Mouse (Mus musculus) intestine, embryonic 14.5 days (tissue): ENCODE results near the gene Hoxa9. TPM values are rescaled to one million over a fixed set of nuclear protein-coding genes. Genes with fewer than 3 reads are reported as not detected.

Experiments
- ATAC-seq: fragments of 200-750 bp; cut with Nextera tagmentation; replicated peaks from 2 replicates; pipeline ENCODE4 v1.8.0; 2017; ENCODE audit warnings: low read depth, moderate number of reproducible peaks, moderate TSS enrichment, moderate library complexity; ENCODE audit not compliant: low FRiP score, low TSS enrichment
- DNase-seq: peaks from one replicate; pipeline ENCODE4 v3.0.0-alpha.2; 2018; ENCODE audit warnings: low spot score
- H3K27ac ChIP-seq: fragments of 300-500 bp; sonication (generic); 2 replicates; pipeline ENCODE4 v1.5.1; 2014; ENCODE audit warnings: low read depth, mild to moderate bottlenecking, control low read depth
- H3K27me3 ChIP-seq: fragments of 300-500 bp; sonication (generic); replicated peaks from 2 replicates; pipeline ENCODE4 v1.6.1; 2014; ENCODE audit warnings: low read length, control low read depth; ENCODE audit not compliant: control insufficient read depth, insufficient read depth
- H3K36me3 ChIP-seq: fragments of 300-500 bp; sonication (generic); 2 replicates; pipeline ENCODE4 v1.6.1; 2014; ENCODE audit warnings: low read length, control low read depth; ENCODE audit not compliant: control insufficient read depth, insufficient read depth
- H3K4me1 ChIP-seq: fragments of 300-500 bp; sonication (generic); replicated peaks from 2 replicates; pipeline ENCODE4 v1.6.1; 2014; ENCODE audit warnings: low read length, control low read depth, mixed read lengths; ENCODE audit not compliant: control insufficient read depth, insufficient read depth
- H3K4me2 ChIP-seq: fragments of 300-500 bp; sonication (generic); 2 replicates; pipeline ENCODE4 v1.6.1; 2014; ENCODE audit warnings: low read length
- H3K4me3 ChIP-seq: fragments of 300-500 bp; sonication (generic); 2 replicates; pipeline ENCODE4 v1.5.1; 2014; ENCODE audit warnings: low read depth, low read length, control low read depth, mixed read lengths
- H3K9ac ChIP-seq: fragments of 300-500 bp; sonication (generic); 2 replicates; pipeline ENCODE4 v1.6.1; 2014; ENCODE audit warnings: mild to moderate bottlenecking, low read length
- H3K9me3 ChIP-seq: fragments of 300-500 bp; sonication (generic); 2 replicates; pipeline ENCODE4 v1.6.1; 2016; ENCODE audit warnings: low read length, control low read depth; ENCODE audit not compliant: control insufficient read depth
- WGBS: fragments of 180-500 bp; shearing (Covaris S2); extraction: QIAGEN DNeasy Blood & Tissue Kit; methylation state at CpG from one replicate; pipeline ENCODE4 v1.1.7; 2014; 5-methylcytosine and 5-hydroxymethylcytosine counted together
- polyA plus RNA-seq: library from polyadenylated mRNA; unstranded; fragments of >200 nt; fragmentation: Nextera tagmentation; extraction: Ambion mirVana; gene quantifications from 2 replicates; pipeline ENCODE4 v1.2.1, GENCODE M21; 2014

Gene Hoxa9
- polyA plus RNA-seq, 1 experiment from 2014 or later: 4.2 TPM

DNA sequence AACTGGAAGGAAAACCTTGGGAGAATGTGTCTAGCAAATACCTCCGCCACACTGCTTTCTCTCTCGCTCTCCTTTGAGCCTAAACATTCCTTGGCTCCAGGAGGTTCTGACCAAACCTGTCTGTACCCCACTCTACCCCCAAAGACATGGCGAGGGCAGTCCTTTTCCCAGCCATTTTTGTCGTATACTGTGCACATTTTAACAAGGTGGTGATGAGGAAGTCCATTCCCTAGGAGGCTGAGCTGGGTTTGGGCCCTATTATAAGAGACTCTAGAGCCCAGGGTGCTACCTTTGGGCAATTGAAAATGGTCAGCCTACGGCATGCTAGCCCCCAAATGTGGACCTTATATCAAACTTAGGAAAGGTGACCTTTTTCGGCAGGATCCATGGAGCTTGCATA, 5.0 kb upstream of the Hoxa9 start:
- H3K9me3 ChIP-seq: no peaks in the 10 kb centered on the region
- H3K27ac ChIP-seq: no peak overlapping the region
- peak overlapping the region; percentile 32 for H3K4me2 ChIP-seq
- ATAC-seq: no peak
- H3K4me3 ChIP-seq: 0 out of 2 replicates have a peak overlapping the region, but pooled peaks have one; percentile 4
- no peak for DNase-seq
- H3K36me3 ChIP-seq: no peaks in the 10 kb centered on the region
- WGBS: 21% methylated on average over 6 of the region's 6 CpGs
- peaks cover 100% of the 10 kb centered on the region for H3K27me3 ChIP-seq
- H3K4me1 ChIP-seq: no peaks in the 10 kb centered on the region
- no peak overlapping the region; the same call in 1 of the 2 replicates for H3K9ac ChIP-seq

- peak overlapping the region; percentile 32 for H3K4me2 ChIP-seq
- no peak overlapping the region for H3K27ac ChIP-seq
- DNase-seq: no peak
- no peak for ATAC-seq
- 25% methylated on average over 9 of the region's 9 CpGs for WGBS
- H3K9me3 ChIP-seq: no peaks in the 10 kb centered on the region
- no peaks in the 10 kb centered on the region for H3K4me1 ChIP-seq
- H3K4me3 ChIP-seq: peak overlapping the region; percentile 32; the same call in 1 of the 2 replicates
- no peak overlapping the region; the same call in 1 of the 2 replicates for H3K9ac ChIP-seq
- H3K36me3 ChIP-seq: no peaks in the 10 kb centered on the region
- peaks cover 99% of the 10 kb centered on the region for H3K27me3 ChIP-seq
Measured at GRCm38 (mm10) chr6:52235267-52235666, 4.4 kb upstream of the Hoxa9 start.

DNA sequence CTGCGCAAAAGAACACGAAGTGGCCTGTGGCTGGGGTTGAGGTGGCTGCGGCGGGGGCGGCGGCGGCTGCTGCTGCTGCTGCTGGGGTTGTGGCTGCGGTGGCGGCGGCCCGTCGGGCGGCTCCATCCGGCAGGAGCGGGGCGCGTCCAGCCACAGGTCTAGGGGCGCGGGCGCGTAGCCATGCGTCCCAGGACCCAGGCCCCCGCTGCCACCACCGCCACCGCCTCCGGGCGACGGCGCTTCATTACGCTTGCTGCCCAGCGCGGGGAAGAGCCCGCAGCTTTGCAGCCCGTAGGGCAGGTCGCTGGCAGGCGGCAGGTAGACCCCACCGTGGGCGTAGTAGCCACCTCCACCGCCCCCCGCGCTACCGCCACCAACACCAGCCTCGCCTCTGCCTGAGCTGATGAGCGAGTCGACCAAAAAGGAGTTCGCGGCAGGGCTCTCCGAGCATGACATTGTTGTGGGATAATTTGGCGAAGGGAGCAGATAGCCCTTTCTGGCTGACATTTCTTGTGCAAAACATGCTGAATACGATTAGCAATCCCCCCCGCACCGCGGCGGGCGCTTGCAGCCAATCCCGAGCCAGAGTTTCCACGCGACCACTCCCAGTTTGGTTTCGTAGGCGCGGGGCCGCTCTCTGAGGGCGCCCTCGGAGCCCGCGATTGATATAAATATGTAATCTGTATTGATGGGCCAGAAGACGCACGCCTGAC, 3.7 kb upstream of the Hoxa9 start:
- DNase-seq: peak; percentile 79
- Histone ChIP-seq H3K27me3 (peaks cover 99% of the 10 kb centered on the region), H3K9ac (peak overlapping the region; percentile 63), H3K27ac (peak overlapping the region; percentile 52), H3K9me3 (no peaks in the 10 kb centered on the region), H3K4me3 (peak overlapping the region; percentile 32), H3K4me1 (no peaks in the 10 kb centered on the region), H3K36me3 (no peaks in the 10 kb centered on the region), H3K4me2 (peak overlapping the region; percentile 32)
- 2% methylated on average over 68 of the region's 68 CpGs for WGBS
- no peak for ATAC-seq

- Histone ChIP-seq H3K4me2 (peak overlapping the region; percentile 32), H3K36me3 (no peaks in the 10 kb centered on the region), H3K27me3 (peaks cover 99% of the 10 kb centered on the region), H3K4me1 (no peaks in the 10 kb centered on the region), H3K27ac (peak overlapping the region; percentile 52), H3K9ac (peak overlapping the region; percentile 63), H3K9me3 (no peaks in the 10 kb centered on the region), H3K4me3 (peak overlapping the region; percentile 32)
- DNase-seq: no peak
- WGBS: 1% methylated on average over 70 of the region's 70 CpGs
- ATAC-seq: no peak
Measured at GRCm38 (mm10) chr6:52233546-52234427, 2.9 kb upstream of the Hoxa9 start.

- Histone ChIP-seq H3K27ac (peak overlapping the region; percentile 52; the same call in 1 of the 2 replicates), H3K4me2 (peak overlapping the region; percentile 32), H3K36me3 (no peaks in the 10 kb centered on the region), H3K4me3 (peak overlapping the region; percentile 32), H3K9me3 (no peaks in the 10 kb centered on the region), H3K4me1 (no peaks in the 10 kb centered on the region), H3K9ac (peak overlapping the region; percentile 63), H3K27me3 (peaks cover 98% of the 10 kb centered on the region)
- DNase-seq: peak; percentile 77
- WGBS: 1% methylated on average over 23 of the region's 23 CpGs
- no peak for ATAC-seq
Measured at GRCm38 (mm10) chr6:52232984-52233545, 2.2 kb upstream of the Hoxa9 start.

- Histone ChIP-seq H3K27ac (peak overlapping the region; percentile 52; the same call in 1 of the 2 replicates), H3K4me2 (peak overlapping the region; percentile 32), H3K4me3 (peak overlapping the region; percentile 32), H3K36me3 (no peaks in the 10 kb centered on the region), H3K4me1 (no peaks in the 10 kb centered on the region), H3K9me3 (no peaks in the 10 kb centered on the region), H3K9ac (peak overlapping the region; percentile 63), H3K27me3 (peaks cover 98% of the 10 kb centered on the region)
- ATAC-seq (no peak), DNase-seq (no peak)
- under 1% methylated on average over 18 of the region's 18 CpGs for WGBS
Measured at GRCm38 (mm10) chr6:52232568-52232965, 1.7 kb upstream of the Hoxa9 start.

GRCm38 (mm10) chr6:52231885-52232567, 1.1 kb upstream of the Hoxa9 start:
- WGBS: 3% methylated on average over 18 of the region's 18 CpGs
- Histone ChIP-seq H3K4me2 (peak overlapping the region; percentile 32), H3K36me3 (no peaks in the 10 kb centered on the region), H3K4me1 (no peaks in the 10 kb centered on the region), H3K27ac (peak overlapping the region; percentile 52; the same call in 1 of the 2 replicates), H3K27me3 (peaks cover 98% of the 10 kb centered on the region), H3K9me3 (no peaks in the 10 kb centered on the region), H3K9ac (peak overlapping the region; percentile 63), H3K4me3 (peak overlapping the region; percentile 32)
- DNase-seq (peak; percentile 77), ATAC-seq (no peak)
